Mouse (Mus musculus) forebrain, embryonic 11.5 days (tissue): Measurements from ENCODE around the gene 2010111I01Rik. TPM values are rescaled to one million over a fixed set of nuclear protein-coding genes. Genes with fewer than 3 reads are reported as not detected.

ENCODE experiments used
- ATAC-seq: fragments of 200-750 bp; cut with Nextera tagmentation; replicated peaks from 2 replicates; pipeline ENCODE4 v1.8.0; 2017; ENCODE audit warnings: moderate TSS enrichment; ENCODE audit not compliant: low FRiP score
- DNase-seq: peaks from one replicate; pipeline ENCODE4 v3.0.0-alpha.2; 2017; ENCODE audit warnings: low spot score
- H3K27ac ChIP-seq: fragments of 300-500 bp; sonication (generic); 2 replicates; pipeline ENCODE4 v1.5.1; 2014; ENCODE audit warnings: low read depth, low read length
- H3K27me3 ChIP-seq: fragments of 300-500 bp; sonication (generic); 2 replicates; pipeline ENCODE4 v1.6.1; 2014; ENCODE audit warnings: mild to moderate bottlenecking, low read length, mixed read lengths; ENCODE audit not compliant: control insufficient read depth, insufficient read depth
- H3K36me3 ChIP-seq: fragments of 300-500 bp; sonication (generic); 2 replicates; pipeline ENCODE4 v1.6.1; 2014; ENCODE audit warnings: mild to moderate bottlenecking, low read length, moderate library complexity, mixed read lengths; ENCODE audit not compliant: control insufficient read depth, insufficient read depth
- H3K4me1 ChIP-seq: fragments of 300-500 bp; sonication (generic); replicated peaks from 2 replicates; pipeline ENCODE4 v1.6.1; 2014; ENCODE audit warnings: low read length, mixed read lengths; ENCODE audit not compliant: control insufficient read depth, insufficient read depth
- H3K4me2 ChIP-seq: fragments of 300-500 bp; sonication (generic); 2 replicates; pipeline ENCODE4 v1.6.1; 2014; ENCODE audit warnings: low read depth, mild to moderate bottlenecking, low read length, moderate library complexity, mixed read lengths; ENCODE audit not compliant: severe bottlenecking
- H3K4me3 ChIP-seq: fragments of 300-500 bp; sonication (generic); 2 replicates; pipeline ENCODE4 v1.5.1; 2014; ENCODE audit warnings: low read depth, low read length
- H3K9ac ChIP-seq: fragments of 300-500 bp; sonication (generic); 2 replicates; pipeline ENCODE4 v1.6.1; 2014; ENCODE audit warnings: low read length
- H3K9me3 ChIP-seq: fragments of 300-500 bp; sonication (generic); 2 replicates; pipeline ENCODE4 v1.6.1; 2016; ENCODE audit warnings: low read length, mixed read lengths; ENCODE audit not compliant: control insufficient read depth
- WGBS: fragments of 180-500 bp; shearing (Covaris S2); extraction: QIAGEN DNeasy Blood & Tissue Kit; methylation state at CpG from one replicate; pipeline ENCODE4 v1.1.7; 2014; 5-methylcytosine and 5-hydroxymethylcytosine counted together
- polyA plus RNA-seq: library from polyadenylated mRNA; unstranded; fragments of >200 nt; fragmentation: Nextera tagmentation; extraction: Ambion mirVana; gene quantifications from 2 replicates; pipeline ENCODE4 v1.2.1, GENCODE M21; 2014

2010111I01Rik gene
- polyA plus RNA-seq, 1 experiment from 2014 or later: 38.9 TPM

DNA sequence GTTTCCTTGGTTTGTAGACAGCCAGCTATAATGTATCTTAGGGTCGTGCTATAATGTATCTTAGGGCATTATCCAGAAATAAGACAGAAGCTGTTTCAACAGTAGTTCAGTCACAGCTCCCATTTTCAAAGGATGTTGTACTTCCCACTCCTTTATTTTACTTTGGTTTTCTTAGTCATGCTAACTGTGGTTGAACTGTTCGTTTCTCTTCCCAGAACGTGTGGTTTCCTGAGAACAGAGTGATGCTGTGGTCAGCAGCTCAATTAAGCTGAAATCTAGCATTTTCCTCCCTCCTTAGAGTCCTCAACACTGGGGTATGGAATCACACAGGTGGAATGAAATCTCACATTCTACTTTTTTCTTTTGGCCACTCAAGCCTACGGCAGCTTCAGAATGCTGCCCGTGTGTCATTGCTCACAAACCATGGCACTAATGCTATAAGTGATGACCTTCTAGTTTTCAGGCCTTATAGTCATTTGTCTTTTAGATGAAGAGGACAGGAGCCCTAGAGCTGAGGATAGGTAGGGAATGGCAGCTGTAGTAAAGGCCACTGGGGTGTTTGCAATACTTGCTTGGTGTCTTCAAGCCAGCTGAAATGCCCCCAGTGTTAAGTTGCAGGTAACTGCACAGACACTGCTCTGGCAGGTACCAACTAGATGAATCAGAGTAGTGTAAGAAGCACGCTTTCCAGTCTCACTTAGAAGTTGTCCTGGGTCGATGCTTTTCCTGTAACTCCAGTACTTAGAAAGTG lies 289.4 kb downstream of the 2010111I01Rik start:
- no peak for DNase-seq
- no peaks in the 10 kb centered on the region for H3K4me1 ChIP-seq
- H3K27ac ChIP-seq: no peak overlapping the region
- H3K27me3 ChIP-seq: no peaks in the 10 kb centered on the region
- 93% methylated on average over 7 of the region's 7 CpGs for WGBS
- H3K9me3 ChIP-seq: no peaks in the 10 kb centered on the region
- H3K9ac ChIP-seq: no peak overlapping the region
- no peak overlapping the region for H3K4me2 ChIP-seq
- ATAC-seq: no peak
- H3K36me3 ChIP-seq: no peaks in the 10 kb centered on the region
- H3K4me3 ChIP-seq: no peak overlapping the region

DNA sequence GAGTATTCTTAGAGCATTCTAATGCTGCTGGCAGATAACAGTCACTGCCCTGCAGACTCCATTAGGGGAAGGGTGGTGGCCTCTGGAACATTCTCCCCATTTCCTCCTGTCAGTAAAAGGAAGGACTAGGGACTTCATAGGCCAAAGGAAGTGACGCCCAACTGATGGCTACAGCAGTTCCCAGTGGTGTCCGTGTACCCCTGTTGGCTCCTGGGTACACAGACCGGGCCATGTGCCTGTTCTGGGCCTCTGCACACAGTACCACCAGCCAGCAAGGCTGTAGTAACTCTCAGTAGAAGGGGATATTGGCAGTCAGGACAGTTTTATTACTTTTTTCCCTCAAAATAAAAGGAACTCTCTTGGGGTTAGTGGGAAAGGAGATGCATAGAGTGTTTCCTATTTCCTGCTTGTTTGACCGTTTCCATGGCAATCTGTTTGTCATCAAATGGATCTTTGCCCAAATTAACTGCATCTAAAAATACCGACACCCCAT lies 290.9 kb downstream of the 2010111I01Rik start:
- no peak for ATAC-seq
- WGBS: 91% methylated on average over 5 of the region's 5 CpGs
- Histone ChIP-seq H3K4me1 (peaks cover 6% of the 10 kb centered on the region), H3K27ac (no peak overlapping the region), H3K36me3 (no peaks in the 10 kb centered on the region), H3K27me3 (no peaks in the 10 kb centered on the region), H3K9ac (no peak overlapping the region), H3K4me2 (no peak overlapping the region), H3K9me3 (no peaks in the 10 kb centered on the region), H3K4me3 (no peak overlapping the region)
- DNase-seq: no peak

DNA sequence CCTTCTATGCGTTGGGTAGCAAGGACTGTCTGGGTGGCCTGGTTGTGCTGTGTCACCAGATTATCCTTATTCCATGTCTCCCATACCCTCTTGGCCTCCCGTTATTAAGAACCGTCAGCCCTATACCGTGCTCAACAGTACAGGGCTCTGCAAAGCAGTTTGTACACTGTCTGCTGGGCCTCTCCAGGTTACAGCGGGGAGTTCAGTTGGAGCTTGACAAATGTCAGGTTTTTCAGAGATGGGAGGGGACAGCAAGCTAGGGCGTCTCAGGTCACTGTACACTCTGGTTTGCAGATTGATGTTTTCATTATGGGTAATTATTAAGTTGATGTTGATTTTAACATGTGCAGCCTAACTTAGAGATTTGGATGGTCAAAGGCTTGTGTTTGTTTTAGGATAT lies 291.5 kb downstream of the 2010111I01Rik start:
- Histone ChIP-seq H3K27ac (no peak overlapping the region), H3K4me2 (no peak overlapping the region), H3K4me1 (peaks cover 9% of the 10 kb centered on the region), H3K9ac (no peak overlapping the region), H3K27me3 (no peaks in the 10 kb centered on the region), H3K4me3 (no peak overlapping the region), H3K9me3 (no peaks in the 10 kb centered on the region), H3K36me3 (no peaks in the 10 kb centered on the region)
- no peak for ATAC-seq
- WGBS: 90% methylated on average over 6 of the region's 6 CpGs
- peak; percentile 38 for DNase-seq

DNA sequence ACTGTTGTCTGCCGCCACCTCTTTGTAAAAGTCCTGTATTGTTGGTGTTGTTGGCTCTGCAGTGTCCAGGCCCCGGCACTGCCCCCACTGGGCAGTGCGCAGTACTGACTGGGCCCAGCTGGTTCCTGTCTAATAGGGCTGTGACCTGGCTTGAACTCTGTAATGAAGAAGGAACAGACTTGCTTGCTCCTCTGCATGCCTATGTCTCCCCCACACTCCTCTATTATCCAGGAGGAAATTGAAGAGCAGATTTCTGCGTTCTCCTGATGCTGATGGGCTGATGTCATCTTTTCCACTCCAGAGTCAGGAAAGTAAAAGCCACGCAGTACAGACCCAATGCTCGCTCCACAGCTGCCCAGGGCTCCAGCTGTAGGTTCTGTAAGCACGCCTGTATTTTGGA lies 292.1 kb downstream of the 2010111I01Rik start:
- Histone ChIP-seq H3K4me2 (no peak overlapping the region), H3K4me1 (peaks cover 9% of the 10 kb centered on the region), H3K9ac (no peak overlapping the region), H3K27me3 (no peaks in the 10 kb centered on the region), H3K4me3 (no peak overlapping the region), H3K27ac (no peak overlapping the region), H3K9me3 (no peaks in the 10 kb centered on the region), H3K36me3 (no peaks in the 10 kb centered on the region)
- ATAC-seq (no peak), DNase-seq (no peak)
- 66% methylated on average over 7 of the region's 7 CpGs for WGBS

DNA sequence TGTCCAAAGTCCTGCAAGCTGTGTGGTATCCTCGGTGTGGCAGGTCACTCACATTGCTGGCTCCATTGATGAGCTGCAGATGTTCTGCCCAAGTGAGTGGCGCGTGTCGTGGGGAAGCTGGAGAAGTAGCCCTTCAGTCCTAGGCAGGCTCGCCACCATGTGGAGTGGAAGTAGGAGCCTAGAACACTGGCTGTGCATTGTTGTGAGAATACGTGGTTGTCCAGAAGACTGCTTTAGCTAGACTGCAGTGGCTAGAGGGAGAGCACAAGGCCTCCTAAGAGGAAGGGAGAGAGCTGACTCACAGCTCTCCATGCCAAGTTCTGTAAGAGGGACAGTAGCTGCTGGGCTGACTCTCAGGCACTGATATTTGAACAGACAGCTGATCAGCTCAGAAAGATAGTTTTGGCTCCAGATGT lies 293.5 kb downstream of the 2010111I01Rik start:
- no peaks in the 10 kb centered on the region for H3K36me3 ChIP-seq
- no peak overlapping the region for H3K4me2 ChIP-seq
- ATAC-seq (no peak), DNase-seq (no peak)
- WGBS: 71% methylated on average over 6 of the region's 6 CpGs
- H3K9me3 ChIP-seq: no peaks in the 10 kb centered on the region
- no peak overlapping the region for H3K9ac ChIP-seq
- no peak overlapping the region for H3K27ac ChIP-seq
- H3K27me3 ChIP-seq: no peaks in the 10 kb centered on the region
- H3K4me1 ChIP-seq: peaks cover 9% of the 10 kb centered on the region
- H3K4me3 ChIP-seq: no peak overlapping the region

DNA sequence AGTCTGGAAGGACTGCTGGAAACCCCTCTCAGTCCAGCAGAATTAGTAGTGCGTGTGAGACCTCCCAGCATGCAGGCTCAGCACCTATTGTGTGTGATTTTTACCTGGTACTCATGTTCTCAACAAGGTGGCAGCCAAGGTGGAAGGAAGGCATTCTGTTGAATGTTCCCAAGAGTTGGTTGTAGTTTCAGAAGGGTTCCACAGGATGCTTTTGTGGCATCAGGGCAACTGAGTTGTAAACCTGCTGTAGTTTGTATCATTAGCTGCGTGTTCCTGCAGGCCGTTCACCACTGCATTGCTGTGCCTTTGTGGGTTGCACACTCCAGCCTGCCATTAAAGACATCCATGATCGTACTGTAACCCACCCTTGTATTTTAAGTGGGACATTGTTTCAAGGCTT lies 294.0 kb downstream of the 2010111I01Rik start:
- Histone ChIP-seq H3K27ac (no peak overlapping the region), H3K4me2 (no peak overlapping the region), H3K9me3 (no peaks in the 10 kb centered on the region), H3K9ac (no peak overlapping the region), H3K36me3 (no peaks in the 10 kb centered on the region), H3K4me3 (no peak overlapping the region), H3K4me1 (peaks cover 9% of the 10 kb centered on the region), H3K27me3 (no peaks in the 10 kb centered on the region)
- 86% methylated on average over 4 of the region's 4 CpGs for WGBS
- DNase-seq (no peak), ATAC-seq (no peak)

DNA sequence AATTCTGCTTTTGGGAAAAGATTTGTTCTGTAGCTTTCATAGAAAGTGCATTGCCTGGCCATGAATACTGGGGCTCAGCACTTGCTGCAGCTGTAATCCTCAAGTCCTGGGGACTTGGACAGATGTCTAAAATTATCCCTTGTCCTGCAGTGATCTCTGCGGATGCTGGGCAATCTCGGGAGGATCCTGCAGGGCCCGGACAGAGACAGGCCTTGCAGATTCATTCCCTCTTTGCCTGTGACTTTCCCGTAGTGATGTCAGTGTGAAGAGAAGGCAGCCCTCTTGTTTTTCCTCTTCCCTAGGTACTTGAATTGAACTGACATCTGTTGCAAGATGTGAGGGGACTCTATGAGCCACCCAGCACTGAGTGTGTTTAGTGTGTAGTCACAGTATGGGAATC lies 295.4 kb downstream of the 2010111I01Rik start:
- no peak for ATAC-seq

DNA sequence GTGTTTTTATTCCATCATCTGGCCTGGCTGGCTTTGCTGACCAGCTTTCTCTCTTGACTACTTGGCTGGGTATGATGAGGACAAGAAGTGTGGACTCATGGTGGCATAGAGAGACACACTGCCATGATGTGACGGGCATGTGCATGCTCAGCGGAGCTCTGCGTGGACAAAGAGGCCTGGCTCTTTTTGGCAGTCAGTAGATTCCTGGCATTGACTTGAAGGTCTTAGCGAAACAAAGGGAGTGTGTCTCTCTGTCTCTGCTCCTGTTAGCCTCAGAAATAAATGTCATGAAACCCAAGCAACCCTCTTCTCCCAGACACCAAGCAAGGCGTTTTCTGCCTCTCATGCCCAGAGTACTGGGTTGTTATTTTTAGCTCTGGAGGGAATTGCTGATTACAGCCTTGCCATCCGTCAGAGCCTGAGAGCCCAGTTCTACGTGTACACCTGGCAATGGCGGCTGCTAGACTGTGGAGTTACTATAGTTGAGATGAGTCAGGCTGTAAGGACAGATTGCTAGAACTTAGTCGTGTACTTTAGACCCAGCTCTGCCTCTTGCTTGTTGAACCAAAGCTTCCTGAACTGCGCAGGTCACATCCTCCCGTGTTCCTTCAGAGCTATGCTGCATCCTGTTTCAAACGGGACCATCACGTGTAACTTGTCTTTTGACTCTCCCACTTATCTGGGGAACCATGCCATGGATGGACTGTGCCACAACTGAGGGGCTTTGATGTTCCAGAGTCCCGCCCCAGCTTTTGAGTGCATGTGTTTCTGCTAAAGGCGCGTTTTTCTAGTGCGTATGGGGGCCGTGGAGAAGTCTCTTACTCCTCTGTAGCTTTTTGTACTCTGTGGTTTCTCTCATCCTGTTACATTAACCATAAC lies 296.3 kb downstream of the 2010111I01Rik start:
- DNase-seq (no peak), ATAC-seq (no peak)
- no peak overlapping the region for H3K27ac ChIP-seq
- H3K4me2 ChIP-seq: no peak overlapping the region
- peaks cover 9% of the 10 kb centered on the region for H3K4me1 ChIP-seq
- H3K4me3 ChIP-seq: no peak overlapping the region
- H3K9ac ChIP-seq: 0 out of 2 replicates have a peak overlapping the region, but pooled peaks have one; percentile 14
- H3K27me3 ChIP-seq: no peaks in the 10 kb centered on the region
- no peaks in the 10 kb centered on the region for H3K9me3 ChIP-seq
- no peaks in the 10 kb centered on the region for H3K36me3 ChIP-seq
- WGBS: 75% methylated on average over 18 of the region's 18 CpGs

More for the DNA sequence above, 295.4 kb downstream of the 2010111I01Rik start:
- Histone ChIP-seq H3K27ac (no peak overlapping the region; the same call in 1 of the 2 replicates), H3K27me3 (no peaks in the 10 kb centered on the region), H3K36me3 (no peaks in the 10 kb centered on the region), H3K4me2 (no peak overlapping the region), H3K9ac (no peak overlapping the region), H3K9me3 (no peaks in the 10 kb centered on the region), H3K4me3 (no peak overlapping the region), H3K4me1 (peaks cover 9% of the 10 kb centered on the region)
- DNase-seq: no peak
- WGBS: 55% methylated on average over 4 of the region's 4 CpGs
